Mouse (Mus musculus): Measurements from ENCODE around the gene Brca2. TPM values are rescaled to one million over a fixed set of nuclear protein-coding genes. Genes with fewer than 3 reads are reported as not detected.

The Brca2 gene
- polyA plus RNA-seq, 1 experiment = 19.7 TPM

- Histone ChIP-seq H3K27ac (ENCODE audit: control insufficient read depth, insufficient read depth, low read depth, low read length, poor library complexity) (no peak overlapping the region), H3K4me3 (replicated peaks; ENCODE audit: control insufficient read depth, low read depth, low read length) (no peak overlapping the region), H3K4me1 (ENCODE audit: control insufficient read depth, insufficient read depth, low read length) (no peaks in the 10 kb centered on the region)
- 90% methylated on average over 11 of the region's 11 CpGs for WGBS
- TF ChIP-seq CTCF (IDR thresholded peaks at IDR 0.05; ENCODE audit: control insufficient read depth, insufficient read depth, low read length) (no peak), POLR2A (IDR thresholded peaks at IDR 0.05; ENCODE audit: borderline replicate concordance, control insufficient read depth, low read depth, low read length) (no peak)
Measured at GRCm38 (mm10) chr5:150570496-150571219, 48.2 kb downstream of the Brca2 start.

DNA sequence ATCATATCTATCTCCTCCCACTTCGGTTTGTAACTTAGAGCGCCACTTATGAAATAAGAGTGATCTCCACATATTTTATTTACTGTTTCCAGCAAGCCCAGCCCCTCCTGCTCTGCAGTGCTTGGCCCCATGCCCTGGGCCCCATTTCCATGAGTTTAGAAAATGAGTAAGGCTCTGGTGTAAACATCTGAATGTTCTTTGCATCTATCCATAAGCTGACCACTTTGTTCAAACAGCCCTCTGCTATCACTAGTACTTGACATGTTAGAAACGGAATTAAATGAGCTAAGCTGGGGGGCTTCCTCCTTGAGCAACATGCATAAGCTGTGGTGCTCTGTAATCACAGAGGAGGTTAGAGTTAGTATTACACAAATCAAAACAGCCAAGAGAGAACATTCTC lies 52.0 kb downstream of the Brca2 start:
- H3K4me1 ChIP-seq (ENCODE audit: control insufficient read depth, insufficient read depth, low read length) = no peaks in the 10 kb centered on the region
- 87% methylated on average over 3 of the region's 3 CpGs for WGBS
- no peak overlapping the region for H3K4me3 ChIP-seq (replicated peaks; ENCODE audit: control insufficient read depth, low read depth, low read length)
- no peak overlapping the region for H3K27ac ChIP-seq (ENCODE audit: control insufficient read depth, insufficient read depth, low read depth, low read length, poor library complexity)
- no peak for TF ChIP-seq POLR2A (IDR thresholded peaks at IDR 0.05; ENCODE audit: borderline replicate concordance, control insufficient read depth, low read depth, low read length)
- TF ChIP-seq CTCF (IDR thresholded peaks at IDR 0.05; ENCODE audit: control insufficient read depth, insufficient read depth, low read length) = no peak

DNA sequence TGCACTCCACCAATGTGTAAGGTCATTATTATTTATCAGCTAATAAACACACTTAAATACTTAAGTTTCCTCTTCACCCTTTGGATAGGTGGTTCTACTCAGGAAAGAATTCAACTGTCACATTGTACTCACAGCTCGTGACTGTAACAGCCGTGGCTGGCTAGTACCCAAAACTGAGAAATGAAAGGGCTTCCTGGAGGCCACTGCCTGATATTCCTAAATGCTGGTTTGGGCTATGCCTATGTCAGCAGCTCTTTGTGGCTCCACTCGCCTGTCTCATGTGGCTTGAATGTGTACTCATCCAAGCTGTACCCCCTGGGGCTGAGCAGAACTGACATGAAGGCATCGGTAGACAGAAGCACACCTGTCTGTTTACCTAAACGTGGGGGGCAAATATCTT lies 52.5 kb downstream of the Brca2 start:
- no peaks in the 10 kb centered on the region for H3K4me1 ChIP-seq (ENCODE audit: control insufficient read depth, insufficient read depth, low read length)
- H3K27ac ChIP-seq (ENCODE audit: control insufficient read depth, insufficient read depth, low read depth, low read length, poor library complexity) = no peak overlapping the region
- H3K4me3 ChIP-seq (replicated peaks; ENCODE audit: control insufficient read depth, low read depth, low read length) = no peak overlapping the region
- TF ChIP-seq POLR2A (IDR thresholded peaks at IDR 0.05; ENCODE audit: borderline replicate concordance, control insufficient read depth, low read depth, low read length) (no peak), CTCF (IDR thresholded peaks at IDR 0.05; ENCODE audit: control insufficient read depth, insufficient read depth, low read length) (no peak)
- 80% methylated on average over 5 of the region's 5 CpGs for WGBS

GRCm38 (mm10) chr5:150576832-150577231 lies 54.4 kb downstream of the Brca2 start:
- Histone ChIP-seq H3K27ac (ENCODE audit: control insufficient read depth, insufficient read depth, low read depth, low read length, poor library complexity) (no peak overlapping the region), H3K4me3 (replicated peaks; ENCODE audit: control insufficient read depth, low read depth, low read length) (no peak overlapping the region), H3K4me1 (ENCODE audit: control insufficient read depth, insufficient read depth, low read length) (no peaks in the 10 kb centered on the region)
- TF ChIP-seq CTCF (IDR thresholded peaks at IDR 0.05; ENCODE audit: control insufficient read depth, insufficient read depth, low read length) (no peak), POLR2A (IDR thresholded peaks at IDR 0.05; ENCODE audit: borderline replicate concordance, control insufficient read depth, low read depth, low read length) (no peak)
- WGBS = 90% methylated on average over 11 of the region's 11 CpGs

DNA sequence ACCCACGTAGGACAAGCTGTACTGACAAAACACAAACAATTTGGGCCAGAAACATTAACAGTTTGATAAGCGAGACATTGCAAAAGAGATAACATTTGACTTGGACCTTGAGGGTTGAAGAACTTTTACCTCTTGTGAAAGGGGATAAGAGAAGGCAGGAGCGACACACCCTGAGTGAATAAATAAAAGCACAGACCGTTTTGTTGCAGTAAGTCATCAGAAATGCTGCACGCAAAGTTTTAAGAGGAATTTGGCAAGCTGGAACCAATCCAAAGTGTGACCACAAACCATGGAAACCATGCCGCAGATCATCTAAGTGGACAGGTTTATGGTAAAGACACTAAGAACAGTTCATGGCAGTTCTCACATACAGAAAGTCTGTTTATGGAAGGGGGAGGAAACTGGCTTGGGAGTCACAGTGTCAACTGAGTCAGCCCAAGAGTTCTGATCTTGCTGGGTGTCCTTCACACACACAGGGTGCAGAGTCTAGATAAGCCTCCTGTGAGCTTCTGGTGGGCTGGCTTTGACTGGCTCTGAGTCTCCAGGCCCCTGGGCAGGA lies 56.3 kb downstream of the Brca2 start:
- H3K4me1 ChIP-seq (ENCODE audit: control insufficient read depth, insufficient read depth, low read length) = peaks cover 3% of the 10 kb centered on the region; the same call in 1 of the 2 replicates
- no peak overlapping the region for H3K4me3 ChIP-seq (replicated peaks; ENCODE audit: control insufficient read depth, low read depth, low read length)
- WGBS = 16% methylated on average over 6 of the region's 6 CpGs
- peak overlapping the region; percentile 47 for H3K27ac ChIP-seq (ENCODE audit: control insufficient read depth, insufficient read depth, low read depth, low read length, poor library complexity)
- TF ChIP-seq POLR2A (IDR thresholded peaks at IDR 0.05; ENCODE audit: borderline replicate concordance, control insufficient read depth, low read depth, low read length) (no peak), CTCF (IDR thresholded peaks at IDR 0.05; ENCODE audit: control insufficient read depth, insufficient read depth, low read length) (no peak)

DNA sequence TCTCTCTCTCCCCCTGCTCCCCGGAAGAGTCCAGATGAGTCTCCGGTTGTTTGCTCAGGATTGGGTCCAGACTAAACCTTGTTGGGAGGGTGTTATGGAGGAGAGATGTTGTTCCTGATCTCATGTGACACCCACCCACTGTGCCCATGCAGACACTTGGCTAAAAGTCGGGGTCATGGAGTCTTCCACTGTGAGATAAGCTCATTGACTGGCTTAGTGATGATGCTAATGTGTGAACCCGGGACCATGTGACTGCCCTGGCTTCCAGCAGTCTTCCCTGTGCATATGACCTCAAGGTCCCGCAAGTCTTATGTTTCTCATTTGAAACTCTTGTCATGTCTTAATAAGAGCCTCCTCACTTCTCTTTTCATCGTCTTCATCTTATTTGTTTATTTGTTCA lies 58.8 kb downstream of the Brca2 start:
- Histone ChIP-seq H3K27ac (ENCODE audit: control insufficient read depth, insufficient read depth, low read depth, low read length, poor library complexity) (no peak overlapping the region), H3K4me3 (replicated peaks; ENCODE audit: control insufficient read depth, low read depth, low read length) (no peak overlapping the region), H3K4me1 (ENCODE audit: control insufficient read depth, insufficient read depth, low read length) (peaks cover 7% of the 10 kb centered on the region)
- TF ChIP-seq CTCF (IDR thresholded peaks at IDR 0.05; ENCODE audit: control insufficient read depth, insufficient read depth, low read length) (no peak), POLR2A (IDR thresholded peaks at IDR 0.05; ENCODE audit: borderline replicate concordance, control insufficient read depth, low read depth, low read length) (no peak)
- 87% methylated on average over 6 of the region's 6 CpGs for WGBS

DNA sequence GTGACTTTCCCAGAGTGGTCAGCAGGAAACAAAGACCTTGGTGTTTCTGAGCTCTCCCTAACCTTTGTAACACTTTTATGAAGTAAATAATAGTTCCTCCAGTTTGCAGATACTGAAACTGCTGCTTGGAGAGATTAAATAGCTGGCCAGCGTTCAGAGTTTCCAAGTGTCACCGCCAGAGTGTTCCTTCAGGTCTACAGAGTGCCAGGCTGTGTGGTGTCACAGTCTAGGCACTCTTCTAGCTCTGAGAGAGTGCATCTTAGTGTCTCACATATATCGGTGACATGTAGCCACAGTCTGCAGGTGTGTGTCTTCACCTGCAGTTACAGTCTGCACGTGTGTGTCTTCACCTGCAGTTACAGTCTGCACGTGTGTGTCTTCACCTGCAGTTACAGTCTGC lies 60.8 kb downstream of the Brca2 start:
- no peak overlapping the region for H3K27ac ChIP-seq (ENCODE audit: control insufficient read depth, insufficient read depth, low read depth, low read length, poor library complexity)
- WGBS = 63% methylated on average over 5 of the region's 5 CpGs
- H3K4me1 ChIP-seq (ENCODE audit: control insufficient read depth, insufficient read depth, low read length) = peaks cover 7% of the 10 kb centered on the region
- no peak overlapping the region for H3K4me3 ChIP-seq (replicated peaks; ENCODE audit: control insufficient read depth, low read depth, low read length)
- TF ChIP-seq POLR2A (IDR thresholded peaks at IDR 0.05; ENCODE audit: borderline replicate concordance, control insufficient read depth, low read depth, low read length) = no peak
- no peak for TF ChIP-seq CTCF (IDR thresholded peaks at IDR 0.05; ENCODE audit: control insufficient read depth, insufficient read depth, low read length)

DNA sequence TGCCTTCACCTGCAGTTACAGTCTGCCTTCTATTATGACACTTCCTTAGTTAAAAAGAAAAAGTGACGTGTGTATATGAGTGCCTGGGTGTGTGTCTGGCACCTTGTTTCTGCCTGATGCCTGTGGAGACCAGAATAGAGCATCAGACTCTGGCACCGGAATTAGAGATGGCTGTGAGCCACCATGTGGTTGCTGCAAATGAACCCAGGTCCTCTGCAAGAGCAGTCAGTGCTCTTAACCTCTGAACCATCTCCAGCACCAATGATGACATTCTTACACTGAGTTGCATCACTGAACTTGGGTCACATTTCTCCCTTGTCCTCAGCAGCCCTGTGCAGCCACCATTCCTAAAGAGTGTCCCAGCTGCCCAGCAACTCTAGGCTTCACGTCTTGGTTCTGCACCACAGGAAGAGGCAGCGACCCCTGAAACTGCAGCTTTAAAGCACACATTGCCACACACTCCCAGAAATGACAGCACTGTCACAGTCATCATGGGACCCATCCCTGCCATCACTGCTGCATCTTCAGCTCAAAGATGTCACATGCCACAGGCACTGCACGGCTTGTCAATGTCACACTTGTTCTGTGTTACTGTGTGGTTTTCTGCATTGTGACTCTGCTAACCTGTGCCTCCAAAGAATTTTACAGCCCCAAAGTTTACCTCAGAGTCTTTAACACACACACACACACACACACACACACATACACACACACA lies 61.3 kb downstream of the Brca2 start:
- Histone ChIP-seq H3K27ac (ENCODE audit: control insufficient read depth, insufficient read depth, low read depth, low read length, poor library complexity) (no peak overlapping the region), H3K4me1 (ENCODE audit: control insufficient read depth, insufficient read depth, low read length) (peaks cover 7% of the 10 kb centered on the region), H3K4me3 (replicated peaks; ENCODE audit: control insufficient read depth, low read depth, low read length) (no peak overlapping the region)
- TF ChIP-seq CTCF (IDR thresholded peaks at IDR 0.05; ENCODE audit: control insufficient read depth, insufficient read depth, low read length) (no peak), POLR2A (IDR thresholded peaks at IDR 0.05; ENCODE audit: borderline replicate concordance, control insufficient read depth, low read depth, low read length) (no peak)
- 32% methylated on average over 5 of the region's 5 CpGs for WGBS
